ENCODE assay signal across 8 mouse cellular contexts in genomic region chr2:143062432-143062811, GRCm38 (mm10). TPM values are rescaled to one million over a fixed set of nuclear protein-coding genes. Genes with fewer than 3 reads are reported as not detected.
A peak's percentile ranks its signal among the peaks of the same experiment; 100 is the strongest.
DNase-seq lines count a peak whose midpoint lies in the region; ATAC-seq and TF ChIP-seq lines count a peak whose summit lies in the region.

No protein-coding gene starts in this region.

- H3K9me3 ChIP-seq in forebrain, embryonic 13.5 days (replicated peaks): no peaks in the 10 kb centered on the region
- H3K9me3 ChIP-seq in liver, embryonic 12.5 days (replicated peaks): no peaks in the 10 kb centered on the region

- 35% methylated on average over 6 of the region's 6 CpGs for WGBS in forebrain, embryonic 13.5 days
- 50% methylated on average over 6 of the region's 6 CpGs for WGBS in liver, embryonic 12.5 days (ENCODE audit: insufficient replicate concordance)

- H3K27me3 ChIP-seq in C2C12 (ENCODE audit: control insufficient read depth, insufficient read depth, insufficient read length): no peaks in the 10 kb centered on the region
- H3K27me3 ChIP-seq in forebrain, embryonic 13.5 days: no peaks in the 10 kb centered on the region
- H3K27me3 ChIP-seq in liver, embryonic 12.5 days (replicated peaks): no peaks in the 10 kb centered on the region; the same call in 1 of the 2 replicates

- H3K4me3 ChIP-seq in C2C12 (ENCODE audit: insufficient read depth, poor library complexity, severe bottlenecking): peak overlapping the region; percentile 98
- peak overlapping the region; percentile 93 for H3K4me3 ChIP-seq in forebrain, embryonic 13.5 days
- peak overlapping the region; percentile 79 for H3K4me3 ChIP-seq in liver, embryonic 12.5 days

- no peak overlapping the region for H3ac ChIP-seq in C2C12 (ENCODE audit: control insufficient read depth, insufficient read length, low read depth)

- peaks cover 26% of the 10 kb centered on the region for H3K79me3 ChIP-seq in C2C12 (ENCODE audit: low read depth)

- H3K36me3 ChIP-seq in C2C12 (ENCODE audit: control insufficient read depth, insufficient read depth): peaks cover 31% of the 10 kb centered on the region
- peaks cover 24% of the 10 kb centered on the region for H3K36me3 ChIP-seq in forebrain, embryonic 13.5 days (ENCODE audit: poor library complexity, severe bottlenecking)
- H3K36me3 ChIP-seq in liver, embryonic 12.5 days: peaks cover 24% of the 10 kb centered on the region

- no peak overlapping the region for H3K27ac ChIP-seq in forebrain, embryonic 13.5 days
- H3K27ac ChIP-seq in liver, embryonic 12.5 days: no peak overlapping the region

- peak overlapping the region; percentile 61 for H3K4me2 ChIP-seq in forebrain, embryonic 13.5 days
- H3K4me2 ChIP-seq in liver, embryonic 12.5 days: peak overlapping the region; percentile 76

- DNase-seq in frontal cortex, postnatal 10 days (ENCODE audit: low spot score in 2 of 2): no peak
- DNase-seq in T-cell, adult 2 months (ENCODE audit: low spot score): no peak
- DNase-seq in frontal cortex, adult 2 months (ENCODE audit: extremely low spot score in 1 of 2, low spot score in 1 of 2): no peak
- no peak for DNase-seq in gastrocnemius, postnatal 4 days (ENCODE audit: low spot score in 2 of 2)

- H3K9ac ChIP-seq in forebrain, embryonic 13.5 days: no peak overlapping the region
- peak overlapping the region; percentile 85; the same call in 1 of the 2 replicates for H3K9ac ChIP-seq in liver, embryonic 12.5 days

- TF ChIP-seq CTCF in C2C12 (IDR thresholded peaks at IDR 0.05; ENCODE audit: control insufficient read depth, insufficient read depth, insufficient read length): no peak

- peaks cover 9% of the 10 kb centered on the region for H3K4me1 ChIP-seq in forebrain, embryonic 13.5 days
- H3K4me1 ChIP-seq in liver, embryonic 12.5 days: peaks cover 5% of the 10 kb centered on the region; the same call in 1 of the 2 replicates

- peaks cover 48% of the 10 kb centered on the region for H3K79me2 ChIP-seq in C2C12 (ENCODE audit: control insufficient read depth, insufficient read depth)

- peak; percentile 42 for ATAC-seq in frontal cortex, adult (ENCODE audit: low TSS enrichment)
- ATAC-seq in forebrain, embryonic 13.5 days: peak; percentile 61; the same call in 1 of the 2 replicates
- no peak; the same call in 1 of the 2 replicates for ATAC-seq in liver, embryonic 12.5 days

TF ChIP-seq in C2C12, 6 proteins besides CTCF, POLR2A, EP300 and RAD21:
- TF ChIP-seq MYOG (IDR thresholded peaks at IDR 0.05; ENCODE audit: control insufficient read depth, extremely low read depth, insufficient read length) (no peak), MYOD1 (IDR thresholded peaks at IDR 0.05; ENCODE audit: control insufficient read depth, insufficient read length, low read depth) (no peak), CEBPB (IDR thresholded peaks at IDR 0.05; ENCODE audit: low read depth) (no peak), MAX (IDR thresholded peaks at IDR 0.05) (no peak), USF1 (IDR thresholded peaks at IDR 0.05; ENCODE audit: low read depth) (no peak), FOSL1 (IDR thresholded peaks at IDR 0.05; ENCODE audit: insufficient read depth, low read length, poor library complexity, severe bottlenecking) (no peak)

RNA-seq across cellular contexts. Expression of gene Snrpb2, which starts 0.4 kb away (rescaled TPM):
- polyA plus RNA-seq in C2C12 (2012; fragmentation: generic; extraction: Trizol): 35.9 TPM
- 95.4 and 108 TPM in 2 replicates for polyA plus RNA-seq in forebrain, embryonic 13.5 days (2015; fragmentation: Nextera tagmentation; extraction: Ambion mirVana)
- polyA plus RNA-seq in liver, embryonic 12.5 days (2016; fragmentation: Nextera tagmentation; extraction: Ambion mirVana): 47.8 and 48.7 TPM in 2 replicates
- polyA plus RNA-seq in frontal cortex, adult 2 months (2012; rRNA removed): 25.5 and 27.6 TPM in 2 replicates
- total RNA-seq in gastrocnemius, postnatal 4 days (2021): 10 to 100 TPM; 35.2 to 44.2 TPM

RNA-seq across cellular contexts. Expression of gene Otor, which starts 15.9 kb away (rescaled TPM):
- polyA plus RNA-seq in C2C12 (2012; fragmentation: generic; extraction: Trizol): not detected
- polyA plus RNA-seq in forebrain, embryonic 13.5 days (2015; fragmentation: Nextera tagmentation; extraction: Ambion mirVana): 0.89 and 2.7 TPM in 2 replicates
- 0.28 and 0.30 TPM in 2 replicates for polyA plus RNA-seq in liver, embryonic 12.5 days (2016; fragmentation: Nextera tagmentation; extraction: Ambion mirVana)
- not detected in 2 replicates for polyA plus RNA-seq in frontal cortex, adult 2 months (2012; rRNA removed)
- total RNA-seq in gastrocnemius, postnatal 4 days (2021): not detected
